In the genomic region with DNA sequence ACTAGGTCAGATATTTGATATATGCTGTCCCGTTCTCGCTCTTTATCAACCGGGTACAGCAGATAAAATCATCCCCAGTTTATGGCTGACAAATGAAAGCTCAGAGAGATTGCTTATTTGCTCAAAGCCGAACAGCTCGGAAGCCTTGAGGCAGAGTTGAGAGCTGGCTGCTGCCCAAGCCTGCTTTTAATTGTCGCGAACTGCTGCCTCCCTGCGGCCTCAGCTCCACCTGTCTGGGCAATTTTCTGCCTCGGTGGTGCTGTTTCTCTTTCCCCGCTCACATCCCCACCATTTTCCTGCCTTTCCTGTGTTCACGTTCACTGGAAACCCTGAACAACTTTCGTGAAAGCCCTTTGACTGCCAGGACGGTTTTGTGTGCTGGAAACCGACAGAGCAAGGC, we compare ENCODE assay signal across 9 mouse cellular contexts. TPM values are rescaled to one million over a fixed set of nuclear protein-coding genes. Genes with fewer than 3 reads are reported as not detected.
DNase-seq lines count a peak whose midpoint lies in the region; ATAC-seq and TF ChIP-seq lines count a peak whose summit lies in the region.
"Had no signal": no experiment of that assay in that cellular context is flagged by ENCODE, and none has a peak within 500 bp of the region (broad histone marks: within the 10 kb centered on the region; RNA-seq: fewer than 3 reads in every experiment).

No protein-coding gene starts in this region.

- no peak overlapping the region for H3K4me3 ChIP-seq in kidney, adult 2 months (ENCODE audit: insufficient read depth, low read depth, low read length)
- H3K4me3 ChIP-seq in kidney, embryonic 16.5 days (ENCODE audit: low read length): no peak overlapping the region
- H3K4me3 ChIP-seq in embryonic facial prominence, embryonic 10.5 days: no peak overlapping the region
- no peak overlapping the region for H3K4me3 ChIP-seq in limb, embryonic 14.5 days (replicated peaks; ENCODE audit: low read length)
- H3K4me3 ChIP-seq: hindbrain, embryonic 15.5 days had no signal

- peak; percentile 77 for TF ChIP-seq CTCF in kidney, adult 2 months (conservative IDR thresholded peaks at IDR 0.05; ENCODE audit: insufficient read depth, insufficient read length, low read depth, low read length)

- H3K27me3 ChIP-seq in kidney, adult 2 months (replicated peaks; ENCODE audit: control insufficient read depth, insufficient read depth, low read length): no peaks in the 10 kb centered on the region
- H3K27me3 ChIP-seq in kidney, embryonic 16.5 days (ENCODE audit: insufficient read depth, low read length): no peaks in the 10 kb centered on the region
- no peaks in the 10 kb centered on the region; the same call in 1 of the 2 replicates for H3K27me3 ChIP-seq in embryonic facial prominence, embryonic 10.5 days (replicated peaks; ENCODE audit: low read depth, poor library complexity, severe bottlenecking)
- H3K27me3 ChIP-seq in limb, embryonic 14.5 days (ENCODE audit: control insufficient read depth, insufficient read depth, low read length): no peaks in the 10 kb centered on the region
- H3K27me3 ChIP-seq: hindbrain, embryonic 15.5 days had no signal

- no peak overlapping the region for H3K9ac ChIP-seq in kidney, embryonic 16.5 days (replicated peaks; ENCODE audit: low read length)
- H3K9ac ChIP-seq in limb, embryonic 14.5 days (ENCODE audit: low read depth, low read length, severe bottlenecking): peak overlapping the region; percentile 16; the same call in 1 of the 2 replicates
- H3K9ac ChIP-seq: hindbrain, embryonic 15.5 days had no signal

- no peak for TF ChIP-seq POLR2A in kidney, adult 2 months (IDR thresholded peaks at IDR 0.05; ENCODE audit: low read depth, low read length)
- no peak for TF ChIP-seq POLR2A in limb, embryonic 14.5 days (IDR thresholded peaks at IDR 0.05; ENCODE audit: borderline replicate concordance, extremely low read depth, insufficient read depth, insufficient read length)

- WGBS in kidney, adult 2 months: 36% methylated on average over 14 of the region's 14 CpGs
- 26% methylated on average over 14 of the region's 14 CpGs for WGBS in kidney, embryonic 16.5 days
- 35% methylated on average over 14 of the region's 14 CpGs for WGBS in embryonic facial prominence, embryonic 10.5 days
- WGBS in limb, embryonic 14.5 days: 19% methylated on average over 14 of the region's 14 CpGs

- no peak for ATAC-seq in kidney, embryonic 16.5 days (ENCODE audit: low FRiP score, low TSS enrichment)
- no peak for ATAC-seq in limb, embryonic 14.5 days (ENCODE audit: low FRiP score, low read depth)

- H3K4me1 ChIP-seq in kidney, adult 2 months (ENCODE audit: control insufficient read depth, insufficient read depth, low read length): no peaks in the 10 kb centered on the region; the same call in 1 of the 2 replicates
- H3K4me1 ChIP-seq in kidney, embryonic 16.5 days (ENCODE audit: insufficient read depth, low read length): no peaks in the 10 kb centered on the region
- peaks cover 19% of the 10 kb centered on the region for H3K4me1 ChIP-seq in embryonic facial prominence, embryonic 10.5 days
- H3K4me1 ChIP-seq in limb, embryonic 14.5 days (ENCODE audit: control insufficient read depth, insufficient read depth, low read length): peaks cover 11% of the 10 kb centered on the region

- no peak overlapping the region for H3K27ac ChIP-seq in kidney, adult 2 months (ENCODE audit: insufficient read depth, low read depth, low read length)
- no peak overlapping the region for H3K27ac ChIP-seq in kidney, embryonic 16.5 days (ENCODE audit: low read length)
- H3K27ac ChIP-seq in embryonic facial prominence, embryonic 10.5 days (replicated peaks): 0 out of 2 replicates have a peak overlapping the region, but pooled peaks have one; percentile 55
- H3K27ac ChIP-seq in limb, embryonic 14.5 days (replicated peaks; ENCODE audit: low read depth, low read length): 0 out of 2 replicates have a peak overlapping the region, but pooled peaks have one; percentile 5
- H3K27ac ChIP-seq: hindbrain, embryonic 15.5 days had no signal

- no peak overlapping the region for H3K4me2 ChIP-seq in kidney, embryonic 16.5 days (replicated peaks; ENCODE audit: low read depth, low read length)
- peak overlapping the region; percentile 15; the same call in 1 of the 2 replicates for H3K4me2 ChIP-seq in limb, embryonic 14.5 days (replicated peaks; ENCODE audit: low read depth, low read length, severe bottlenecking)
- H3K4me2 ChIP-seq: hindbrain, embryonic 15.5 days had no signal

- no peaks in the 10 kb centered on the region for H3K36me3 ChIP-seq in kidney, adult 2 months (ENCODE audit: control insufficient read depth, insufficient read depth, low read length)
- no peaks in the 10 kb centered on the region for H3K36me3 ChIP-seq in kidney, embryonic 16.5 days (ENCODE audit: insufficient read depth, low read length)
- no peaks in the 10 kb centered on the region for H3K36me3 ChIP-seq in embryonic facial prominence, embryonic 10.5 days (replicated peaks)
- no peaks in the 10 kb centered on the region for H3K36me3 ChIP-seq in limb, embryonic 14.5 days (ENCODE audit: control insufficient read depth, insufficient read depth, low read length)

- peak; percentile 68 for DNase-seq in kidney, adult 2 months
- DNase-seq in adrenal gland, adult 8-10 months: peak; percentile 63
- DNase-seq in embryonic facial prominence, embryonic 10.5 days (ENCODE audit: low spot score): peak; percentile 39
- peak; percentile 72 for DNase-seq in heart, postnatal 4 days
- DNase-seq in limb, embryonic 14.5 days (ENCODE audit: low spot score): peak; percentile 74
- DNase-seq in skeletal muscle tissue, adult 2 months (ENCODE audit: low read depth, low spot score): peak; percentile 31
- no peak for DNase-seq in spleen, postnatal 14 days (ENCODE audit: low spot score in 2 of 2)

- no peaks in the 10 kb centered on the region for H3K9me3 ChIP-seq in kidney, embryonic 16.5 days (ENCODE audit: low read length)
- H3K9me3 ChIP-seq in embryonic facial prominence, embryonic 10.5 days: no peaks in the 10 kb centered on the region
- H3K9me3 ChIP-seq in limb, embryonic 14.5 days (ENCODE audit: control insufficient read depth, low read length): no peaks in the 10 kb centered on the region
- H3K9me3 ChIP-seq: hindbrain, embryonic 15.5 days had no signal

RNA-seq across cellular contexts. Expression of a gene that starts 39.8 kb away (rescaled TPM):
- polyA plus RNA-seq in kidney, adult 2 months (2012; rRNA removed): 38.1 and 38.7 TPM in 2 replicates
- polyA plus RNA-seq in kidney, embryonic 16.5 days (2015; fragmentation: Nextera tagmentation; extraction: Ambion mirVana): 2.1 and 2.5 TPM in 2 replicates
- 100 to 1,000 TPM in 2 of 4 experiments, 10 to 100 TPM in 2; 72.4 to 109 (median 91.3) TPM for total RNA-seq in adrenal gland, adult 8-10 months (2022)
- 1.2 and 1.6 TPM in 2 replicates for polyA plus RNA-seq in embryonic facial prominence, embryonic 10.5 days (2016; fragmentation: Nextera tagmentation; extraction: Ambion mirVana)
- 10 to 100 TPM; 20.5 TPM for total RNA-seq in heart, postnatal 4 days (2021)
- 37.0 and 37.2 TPM in 2 replicates for polyA plus RNA-seq in limb, embryonic 14.5 days (2012; rRNA removed)
- polyA plus RNA-seq in limb, embryonic 14.5 days (2014; fragmentation: Nextera tagmentation; extraction: Ambion mirVana): 5.0 and 5.8 TPM in 2 replicates

Comparison
In these comparisons a context has a peak if more than half of its experiments do, and no peak if none do; other contexts are left out.
1. DNase-seq: peak in kidney, adult 2 months (single experiment), adrenal gland, adult 8-10 months (single experiment), embryonic facial prominence, embryonic 10.5 days (single experiment), heart, postnatal 4 days (single experiment), limb, embryonic 14.5 days (single experiment) and skeletal muscle tissue, adult 2 months (single experiment); none in spleen, postnatal 14 days (0 of 2).
2. H3K27ac ChIP-seq: peak in embryonic facial prominence, embryonic 10.5 days (single experiment) and limb, embryonic 14.5 days (single experiment); none in kidney, adult 2 months (single experiment) and kidney, embryonic 16.5 days (single experiment).